Mouse (Mus musculus) spleen, postnatal 36 days (tissue): ENCODE measurements around the gene Pvrig.
A peak's percentile ranks its signal among the peaks of the same experiment; 100 is the strongest.
"Not testable (repeated sequence)": the region's sequence is repeated elsewhere in the genome, so short reads cannot be mapped to it uniquely, and the experiment has no call there.

Source experiments
- DNase-seq, 2 experiments: peaks; one replicate each; pipeline ENCODE4 v3.0.0; 2022; ENCODE audit warnings: low spot score in 2 of 2, mixed read lengths in 1 of 2

Gene Pvrig

GRCm38 (mm10) chr5:138341661-138342060 lies at the start of gene Pvrig:
Gene Pvrig, plus strand, starts transcription at chr5:138341961.
- no peak for DNase-seq

DNA sequence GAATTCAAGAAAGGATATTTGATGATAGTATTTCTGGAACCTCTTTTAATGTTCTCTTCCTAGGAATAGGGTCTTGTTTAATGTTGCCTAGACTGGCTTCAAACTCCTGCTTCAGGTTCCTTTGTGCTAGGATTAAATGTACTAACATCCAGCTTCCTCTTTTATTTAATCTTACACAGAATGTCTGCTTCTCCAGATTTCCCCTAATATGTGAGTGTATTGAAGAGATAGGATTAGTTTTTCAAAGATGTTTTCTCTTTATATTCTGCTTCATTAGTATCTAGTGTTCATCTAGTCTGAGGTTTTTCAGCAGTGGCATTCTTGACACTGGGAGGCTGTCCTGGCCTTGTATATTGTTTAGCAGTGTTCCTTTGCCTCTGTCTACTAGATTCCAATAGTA lies 47.6 kb upstream of the Pvrig start:
- no peak for DNase-seq

DNA sequence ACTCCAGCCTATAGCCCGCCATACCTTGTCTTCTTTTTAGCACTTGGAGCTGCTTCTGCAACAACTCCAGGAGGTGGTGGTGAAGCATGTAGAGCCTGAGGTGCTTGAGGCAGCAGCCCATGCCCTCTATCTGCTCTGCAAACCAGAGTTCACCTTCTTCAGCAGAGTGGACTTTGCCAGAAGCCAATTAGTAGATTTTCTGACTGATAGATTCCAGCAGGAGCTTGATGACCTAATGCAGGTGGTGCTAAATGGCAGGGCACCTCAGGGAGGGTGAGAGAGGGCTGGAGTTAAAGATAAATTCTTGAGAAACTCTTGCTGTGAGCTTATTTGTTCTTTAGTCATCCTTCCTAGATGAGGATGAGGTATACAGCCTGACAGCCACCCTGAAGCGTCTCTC lies 42.1 kb upstream of the Pvrig start:
- DNase-seq: no peak

- DNase-seq: no peak
These were observed 29.0 kb upstream of the Pvrig start for GRCm38 (mm10) chr5:138312795-138313194.

GRCm38 (mm10) chr5:138343216-138343615 lies 1.5 kb downstream of the Pvrig start:
- DNase-seq: peak in 1 of 2 experiments; percentile 5

GRCm38 (mm10) chr5:138363208-138363607 lies 21.4 kb downstream of the Pvrig start:
- DNase-seq: not testable (repeated sequence)

- not testable (repeated sequence) for DNase-seq
These were observed 23.6 kb downstream of the Pvrig start for GRCm38 (mm10) chr5:138365347-138365746.
